7 mouse cellular contexts compared by ENCODE assay signal in genomic region chr8:70486941-70487520, GRCm38 (mm10). TPM values are rescaled to one million over a fixed set of nuclear protein-coding genes. Genes with fewer than 3 reads are reported as not detected.
DNase-seq lines count a peak whose midpoint lies in the region; ATAC-seq and TF ChIP-seq lines count a peak whose summit lies in the region.

TSS of gene Tmem59l (minus strand) at chr8:70487358.

- H3K4me1 ChIP-seq in lung, postnatal 0 days (ENCODE audit: insufficient read depth, low read depth, low read length), result peaks cover 16% of the 10 kb centered on the region
- H3K4me1 ChIP-seq in embryonic facial prominence, embryonic 11.5 days (ENCODE audit: control insufficient read depth, insufficient read depth, low read length), result peaks cover 11% of the 10 kb centered on the region
- peaks cover 8% of the 10 kb centered on the region; the same call in 1 of the 2 replicates for H3K4me1 ChIP-seq in hindbrain, postnatal 0 days (ENCODE audit: insufficient read depth, low read length)
- peaks cover 16% of the 10 kb centered on the region for H3K4me1 ChIP-seq in liver, embryonic 16.5 days (ENCODE audit: control insufficient read depth, low read depth, low read length)

- H3K27me3 ChIP-seq in lung, postnatal 0 days (replicated peaks; ENCODE audit: insufficient read depth, low read length), result peaks cover 35% of the 10 kb centered on the region
- H3K27me3 ChIP-seq in embryonic facial prominence, embryonic 11.5 days (ENCODE audit: control insufficient read depth, insufficient read depth, low read length), result peaks cover 22% of the 10 kb centered on the region
- H3K27me3 ChIP-seq in hindbrain, postnatal 0 days (ENCODE audit: insufficient read depth, low read length), result peaks cover 42% of the 10 kb centered on the region
- peaks cover 89% of the 10 kb centered on the region for H3K27me3 ChIP-seq in liver, embryonic 16.5 days (ENCODE audit: control insufficient read depth, insufficient read depth, low read depth, low read length)

- WGBS in lung, postnatal 0 days, result 8% methylated on average over 30 of the region's 33 CpGs
- WGBS in embryonic facial prominence, embryonic 11.5 days, result 6% methylated on average over 33 of the region's 33 CpGs
- WGBS in hindbrain, postnatal 0 days, result 4% methylated on average over 33 of the region's 33 CpGs
- 16% methylated on average over 33 of the region's 33 CpGs for WGBS in liver, embryonic 16.5 days (ENCODE audit: insufficient replicate concordance)

- no peaks in the 10 kb centered on the region for H3K9me3 ChIP-seq in lung, postnatal 0 days (ENCODE audit: low read length)
- no peaks in the 10 kb centered on the region for H3K9me3 ChIP-seq in embryonic facial prominence, embryonic 11.5 days (replicated peaks; ENCODE audit: control insufficient read depth, low read length)
- H3K9me3 ChIP-seq in hindbrain, postnatal 0 days (ENCODE audit: low read length), result no peaks in the 10 kb centered on the region
- no peaks in the 10 kb centered on the region for H3K9me3 ChIP-seq in liver, embryonic 16.5 days (replicated peaks; ENCODE audit: control insufficient read depth, low read length)

- H3K9ac ChIP-seq in lung, postnatal 0 days (replicated peaks; ENCODE audit: low read depth), result no peak within 1 kb of the TSS
- peak within 1 kb of the TSS; percentile 45; the same call in 1 of the 2 replicates for H3K9ac ChIP-seq in embryonic facial prominence, embryonic 11.5 days (replicated peaks; ENCODE audit: low read length)
- H3K9ac ChIP-seq in hindbrain, postnatal 0 days (replicated peaks; ENCODE audit: low read length), result peak within 1 kb of the TSS; percentile 72
- no peak within 1 kb of the TSS for H3K9ac ChIP-seq in liver, embryonic 16.5 days (ENCODE audit: low read depth, low read length)

- H3K4me3 ChIP-seq in lung, postnatal 0 days (ENCODE audit: low read depth, low read length), result peak within 1 kb of the TSS; percentile 15; the same call in 1 of the 2 replicates
- H3K4me3 ChIP-seq in embryonic facial prominence, embryonic 11.5 days (ENCODE audit: low read depth, low read length), result peak within 1 kb of the TSS; percentile 19
- peak within 1 kb of the TSS; percentile 56 for H3K4me3 ChIP-seq in hindbrain, postnatal 0 days (ENCODE audit: low read length)
- peak within 1 kb of the TSS; percentile 26 for H3K4me3 ChIP-seq in liver, embryonic 16.5 days (ENCODE audit: low read depth, low read length)

- TF ChIP-seq CTCF in lung, postnatal 0 days (IDR thresholded peaks at IDR 0.05), result no peak
- no peak for TF ChIP-seq CTCF in hindbrain, postnatal 0 days (IDR thresholded peaks at IDR 0.05; ENCODE audit: low read depth)

- H3K36me3 ChIP-seq in lung, postnatal 0 days (ENCODE audit: insufficient read depth, low read length), result no peaks in the 10 kb centered on the region
- H3K36me3 ChIP-seq in embryonic facial prominence, embryonic 11.5 days (replicated peaks; ENCODE audit: control insufficient read depth, insufficient read depth, low read depth, low read length), result no peaks in the 10 kb centered on the region
- H3K36me3 ChIP-seq in hindbrain, postnatal 0 days (ENCODE audit: insufficient read depth, low read length), result no peaks in the 10 kb centered on the region
- H3K36me3 ChIP-seq in liver, embryonic 16.5 days (ENCODE audit: control insufficient read depth, insufficient read depth), result no peaks in the 10 kb centered on the region

- no peak for ATAC-seq in lung, postnatal 0 days
- no peak for ATAC-seq in embryonic facial prominence, embryonic 11.5 days (replicated peaks; ENCODE audit: insufficient number of reproducible peaks, low FRiP score, low TSS enrichment, low read depth)
- ATAC-seq in hindbrain, postnatal 0 days, result peak; percentile 74
- no peak for ATAC-seq in liver, embryonic 16.5 days (ENCODE audit: low read depth)
- ATAC-seq in CD4-positive, CD25-positive, alpha-beta regulatory T cell, adult 4 months, result no peak

- peak within 1 kb of the TSS; percentile 44 for H3K4me2 ChIP-seq in lung, postnatal 0 days (replicated peaks; ENCODE audit: low read depth, low read length)
- H3K4me2 ChIP-seq in embryonic facial prominence, embryonic 11.5 days (ENCODE audit: low read depth, low read length), result peak within 1 kb of the TSS; percentile 71
- peak within 1 kb of the TSS; percentile 63 for H3K4me2 ChIP-seq in hindbrain, postnatal 0 days (ENCODE audit: low read depth, low read length)
- peak within 1 kb of the TSS; percentile 43 for H3K4me2 ChIP-seq in liver, embryonic 16.5 days (ENCODE audit: low read depth, low read length)

- no peak for TF ChIP-seq EP300 in lung, postnatal 0 days (IDR thresholded peaks at IDR 0.05)

- no peak for DNase-seq in lung, postnatal 0 days (ENCODE audit: low spot score)
- no peak for DNase-seq in lung, postnatal 14 days
- no peak for DNase-seq in embryonic facial prominence, embryonic 11.5 days (ENCODE audit: low spot score)
- peak; percentile 72 for DNase-seq in hindbrain, postnatal 0 days (ENCODE audit: low spot score)
- DNase-seq in adrenal gland, adult (ENCODE audit: inconsistent age in 2 of 2, low spot score in 1 of 2), result no peak

- H3K27ac ChIP-seq in lung, postnatal 0 days (ENCODE audit: low read length), result peak within 1 kb of the TSS; percentile 88
- no peak within 1 kb of the TSS for H3K27ac ChIP-seq in embryonic facial prominence, embryonic 11.5 days (replicated peaks; ENCODE audit: low read depth, low read length)
- H3K27ac ChIP-seq in hindbrain, postnatal 0 days, result peak within 1 kb of the TSS; percentile 60; the same call in 1 of the 2 replicates
- no peak within 1 kb of the TSS for H3K27ac ChIP-seq in liver, embryonic 16.5 days (ENCODE audit: low read length)

RNA-seq across cellular contexts. Expression of gene Tmem59l, which starts in this region (rescaled TPM):
- 4.1 and 5.2 TPM in 2 replicates for polyA plus RNA-seq in lung, postnatal 0 days (2015; fragmentation: Nextera tagmentation; extraction: Ambion mirVana)
- 25.4 and 25.7 TPM in 2 replicates for polyA plus RNA-seq in embryonic facial prominence, embryonic 11.5 days (2014; fragmentation: Nextera tagmentation; extraction: Ambion mirVana)
- total RNA-seq in hindbrain, postnatal 0 days (2014; rRNA removed), result 196 and 198 TPM in 2 replicates
- 191 and 205 TPM in 2 replicates for polyA plus RNA-seq in hindbrain, postnatal 0 days (2015; fragmentation: Nextera tagmentation; extraction: Ambion mirVana)
- polyA plus RNA-seq in liver, embryonic 16.5 days (2015; fragmentation: Nextera tagmentation; extraction: Ambion mirVana), result not detected in 2 replicates
- not detected for polyA plus RNA-seq in CD4-positive, CD25-positive, alpha-beta regulatory T cell, adult 4 months (2017; shearing (Covaris generic))

Comparison
In these comparisons a context has a peak if more than half of its experiments do, and no peak if none do; other contexts are left out.
1. H3K27ac ChIP-seq: peak in lung, postnatal 0 days (single experiment) and hindbrain, postnatal 0 days (single experiment); none in embryonic facial prominence, embryonic 11.5 days (single experiment) and liver, embryonic 16.5 days (single experiment).
2. H3K9ac ChIP-seq: peak in embryonic facial prominence, embryonic 11.5 days (single experiment) and hindbrain, postnatal 0 days (single experiment); none in lung, postnatal 0 days (single experiment) and liver, embryonic 16.5 days (single experiment).
3. Peak in every context shown above with its lines, with median percentiles within 50 percentile points of each other: H3K4me2 ChIP-seq and H3K4me3 ChIP-seq.